Mouse (Mus musculus) CD4-positive, CD25-positive, alpha-beta regulatory T cell, adult 2 months (primary cell): ENCODE data around the gene Selplg.
A peak's percentile ranks its signal among the peaks of the same experiment; 100 is the strongest.

ENCODE experiments used
- DNase-seq: peaks from one replicate; pipeline ENCODE4 v3.0.0-alpha.2; 2012; ENCODE audit warnings: low read depth, low spot score

Selplg gene

GRCm38 (mm10) chr5:113832490-113832901 lies at the start of gene Selplg:
TSS of gene Selplg (minus strand) at chr5:113832644.
- peak; percentile 88 for DNase-seq

- no peak for DNase-seq
Observed at GRCm38 (mm10) chr5:113881136-113881535, 48.7 kb upstream of the Selplg start.

GRCm38 (mm10) chr5:113878943-113879617 lies 46.6 kb upstream of the Selplg start:
- no peak for DNase-seq

- DNase-seq = no peak
Observed at GRCm38 (mm10) chr5:113877565-113877964, 45.1 kb upstream of the Selplg start.

- no peak for DNase-seq
Observed at GRCm38 (mm10) chr5:113876176-113876575, 43.7 kb upstream of the Selplg start.

GRCm38 (mm10) chr5:113875625-113876024 lies 43.2 kb upstream of the Selplg start:
- DNase-seq = no peak

- DNase-seq = no peak
Observed at GRCm38 (mm10) chr5:113874063-113875024, 41.9 kb upstream of the Selplg start.

GRCm38 (mm10) chr5:113872936-113873912 lies 40.8 kb upstream of the Selplg start:
- DNase-seq = peak; percentile 66

- no peak for DNase-seq
Observed at GRCm38 (mm10) chr5:113871903-113872548, 39.6 kb upstream of the Selplg start.

- DNase-seq = no peak
Observed at GRCm38 (mm10) chr5:113870393-113871040, 38.1 kb upstream of the Selplg start.

GRCm38 (mm10) chr5:113869132-113869531 lies 36.7 kb upstream of the Selplg start:
- DNase-seq = no peak

GRCm38 (mm10) chr5:113864992-113865391 lies 32.5 kb upstream of the Selplg start:
- DNase-seq = no peak

GRCm38 (mm10) chr5:113863994-113864393 lies 31.6 kb upstream of the Selplg start:
- DNase-seq = no peak

GRCm38 (mm10) chr5:113862418-113862817 lies 30.0 kb upstream of the Selplg start:
- no peak for DNase-seq

- peak; percentile 47 for DNase-seq
Observed at GRCm38 (mm10) chr5:113861294-113861693, 28.9 kb upstream of the Selplg start.

GRCm38 (mm10) chr5:113858971-113859370 lies 26.5 kb upstream of the Selplg start:
- DNase-seq = peak; percentile 61

- no peak for DNase-seq
Observed at GRCm38 (mm10) chr5:113858550-113858949, 26.1 kb upstream of the Selplg start.

GRCm38 (mm10) chr5:113857631-113858030 lies 25.2 kb upstream of the Selplg start:
- no peak for DNase-seq

GRCm38 (mm10) chr5:113856631-113857030 lies 24.2 kb upstream of the Selplg start:
- no peak for DNase-seq

GRCm38 (mm10) chr5:113855696-113856095 lies 23.3 kb upstream of the Selplg start:
- no peak for DNase-seq
